Mouse (Mus musculus) macrophage (primary cell): ENCODE data around the gene Adgrf5. TPM values are rescaled to one million over a fixed set of nuclear protein-coding genes. Genes with fewer than 3 reads are reported as not detected.

Experiments
- H3K27ac ChIP-seq: fragments of 350-480 bp; formaldehyde crosslinking; 2 replicates; pipeline ENCODE4 v1.9.0; 2021
- H3K36me3 ChIP-seq: fragments of 350-480 bp; formaldehyde crosslinking; 2 replicates; pipeline ENCODE4 v1.9.0; 2021; ENCODE audit errors: inconsistent target
- H3K4me3 ChIP-seq: fragments of 350-480 bp; formaldehyde crosslinking; 2 replicates; pipeline ENCODE4 v1.9.0; 2021; ENCODE audit errors: inconsistent target
- H3K79me2 ChIP-seq: fragments of 350-480 bp; formaldehyde crosslinking; 2 replicates; pipeline ENCODE4 v1.9.0; 2021; ENCODE audit errors: inconsistent target
- WGBS: methylation state at CpG from one replicate; pipeline ENCODE4 v1.1.7; 2026; ENCODE audit warnings: inconsistent platforms; ENCODE audit not compliant: missing documents; 5-methylcytosine and 5-hydroxymethylcytosine counted together
- polyA plus RNA-seq: library from polyadenylated mRNA; stranded (reverse); fragments of 250-400 nt; gene quantifications from 3 replicates; pipeline ENCODE4 v1.2.4, GENCODE M21; 2018; ENCODE audit warnings: inconsistent platforms

The Adgrf5 gene
- polyA plus RNA-seq, 1 experiment from 2014 or later, result 0.07 TPM

DNA sequence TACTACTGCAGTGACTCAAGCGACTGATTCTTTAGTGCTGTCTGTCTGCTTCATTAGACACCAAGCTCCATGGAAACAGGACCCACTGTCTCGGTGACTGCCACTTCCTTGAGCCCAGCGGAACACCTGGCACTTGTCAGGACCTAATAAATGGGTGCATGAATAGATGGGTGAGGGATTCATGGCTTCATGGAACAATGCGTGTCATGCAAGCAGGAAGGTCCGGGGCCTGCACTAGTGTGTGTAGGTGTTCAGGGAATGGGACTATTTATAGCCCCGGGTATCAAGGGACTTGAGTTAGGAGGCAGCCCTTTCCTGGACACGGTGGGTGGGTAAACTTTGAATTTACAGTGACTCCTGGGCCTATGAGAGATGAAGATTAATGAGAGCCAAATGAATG, 38.4 kb downstream of the Adgrf5 start:
- H3K79me2 ChIP-seq, result no peaks in the 10 kb centered on the region
- WGBS, result 84% methylated on average over 7 of the region's 7 CpGs
- no peak overlapping the region for H3K4me3 ChIP-seq
- H3K27ac ChIP-seq, result no peak overlapping the region
- H3K36me3 ChIP-seq, result no peaks in the 10 kb centered on the region

DNA sequence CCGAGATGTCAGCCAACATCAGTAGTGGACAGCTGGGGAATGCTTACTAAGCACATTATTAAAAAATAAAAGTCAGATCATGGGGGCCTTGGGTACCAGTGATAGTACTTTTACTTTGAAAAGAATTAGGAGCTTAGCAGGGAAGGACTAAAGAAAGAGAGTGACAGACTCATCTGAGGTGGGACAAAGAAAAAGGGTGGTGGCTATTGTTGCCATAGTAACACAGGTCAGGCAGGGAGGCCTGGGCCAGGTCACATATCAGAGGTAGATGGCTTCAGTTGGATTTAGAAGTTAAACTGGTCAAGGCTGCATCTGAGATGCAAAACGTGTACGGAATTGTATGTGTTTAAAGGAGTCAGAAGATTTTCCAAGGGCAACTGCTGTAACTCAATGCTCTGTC, 38.9 kb downstream of the Adgrf5 start:
- Histone ChIP-seq H3K27ac (no peak overlapping the region), H3K79me2 (no peaks in the 10 kb centered on the region), H3K4me3 (no peak overlapping the region), H3K36me3 (no peaks in the 10 kb centered on the region)
- whole genome bisulfite sequencing, result 97% methylated on average over 3 of the region's 3 CpGs

DNA sequence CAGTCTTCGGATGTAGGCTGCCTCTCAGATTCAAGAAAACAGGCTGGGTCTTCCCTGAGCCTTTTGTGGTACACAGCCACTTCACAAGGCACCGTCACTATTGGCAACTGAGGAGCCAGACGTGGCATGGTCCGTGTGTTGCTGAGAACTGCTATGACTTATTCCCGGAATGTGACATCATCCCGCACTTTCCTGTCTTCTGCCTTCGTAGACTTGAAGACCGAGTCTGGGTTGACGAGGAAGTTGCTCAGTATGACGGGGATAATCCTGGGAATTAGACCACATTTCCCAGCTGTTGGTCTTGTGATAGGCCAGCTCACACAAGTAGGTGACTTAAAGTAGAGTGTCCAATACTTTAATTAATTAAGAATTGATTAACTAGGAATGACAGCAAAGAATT, 40.2 kb downstream of the Adgrf5 start:
- Histone ChIP-seq H3K79me2 (no peaks in the 10 kb centered on the region), H3K27ac (no peak overlapping the region), H3K4me3 (no peak overlapping the region), H3K36me3 (no peaks in the 10 kb centered on the region)
- 95% methylated on average over 10 of the region's 10 CpGs for WGBS

DNA sequence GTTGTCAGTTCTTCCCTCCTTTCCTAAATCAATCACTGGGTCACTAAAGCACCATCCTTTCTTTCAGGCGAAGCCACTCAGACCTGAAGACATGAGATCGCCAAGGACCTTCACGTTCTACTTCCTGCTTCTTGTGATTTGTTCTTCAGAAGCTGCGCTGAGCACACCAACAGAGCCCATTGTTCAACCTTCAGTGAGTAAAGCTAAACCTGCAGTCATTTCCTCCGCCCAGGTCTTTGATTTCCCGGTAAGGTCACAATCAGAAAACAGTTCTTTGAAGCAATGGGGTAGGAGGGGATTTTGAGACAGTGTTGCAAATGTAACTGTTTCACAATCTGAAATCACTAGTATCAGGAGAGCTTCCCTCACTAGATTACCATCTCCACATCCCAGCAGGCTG, 43.6 kb downstream of the Adgrf5 start:
- 73% methylated on average over 6 of the region's 6 CpGs for WGBS
- Histone ChIP-seq H3K36me3 (no peaks in the 10 kb centered on the region), H3K4me3 (no peak overlapping the region), H3K79me2 (no peaks in the 10 kb centered on the region), H3K27ac (no peak overlapping the region)

DNA sequence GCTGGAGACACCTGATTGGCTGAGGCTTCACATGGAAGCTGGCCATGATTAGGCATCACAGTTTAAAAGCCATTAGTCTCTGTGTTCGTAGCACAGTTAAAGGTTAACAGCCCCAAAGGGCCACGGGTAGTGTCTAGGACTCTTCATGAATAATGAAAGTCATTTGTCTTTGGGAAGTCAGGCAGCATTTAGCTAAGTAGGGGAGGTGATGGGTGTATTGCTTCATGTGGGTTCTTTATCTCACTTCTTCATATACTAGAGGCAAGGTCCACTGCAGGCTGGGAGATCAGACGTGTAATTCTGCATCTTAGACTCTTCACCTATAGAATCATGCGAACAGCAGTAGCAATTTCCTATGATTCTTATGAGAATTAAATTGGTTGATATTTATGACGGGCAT, 44.2 kb downstream of the Adgrf5 start:
- Histone ChIP-seq H3K27ac (no peak overlapping the region), H3K4me3 (no peak overlapping the region), H3K36me3 (no peaks in the 10 kb centered on the region), H3K79me2 (no peaks in the 10 kb centered on the region)
- 81% methylated on average over 5 of the region's 5 CpGs for WGBS

DNA sequence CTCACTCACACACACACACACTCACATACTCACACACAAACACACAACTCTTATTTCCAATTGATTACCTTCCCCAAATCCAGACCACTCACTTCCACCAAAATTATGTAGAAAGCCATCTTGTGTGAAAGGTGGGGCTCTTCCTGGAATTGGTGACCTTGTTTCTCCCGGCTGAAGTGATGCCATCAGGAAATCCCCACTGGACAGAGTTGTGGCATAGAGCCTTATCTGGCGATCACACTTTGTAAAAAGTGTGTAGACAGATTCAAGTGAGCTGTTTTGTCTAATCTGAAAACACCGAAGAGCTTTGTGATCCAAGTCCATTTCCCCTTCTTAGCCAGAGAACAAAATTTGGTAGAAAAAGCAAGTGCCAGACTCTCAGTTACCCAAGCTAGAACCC, 46.1 kb downstream of the Adgrf5 start:
- WGBS, result 85% methylated on average over 3 of the region's 3 CpGs

DNA sequence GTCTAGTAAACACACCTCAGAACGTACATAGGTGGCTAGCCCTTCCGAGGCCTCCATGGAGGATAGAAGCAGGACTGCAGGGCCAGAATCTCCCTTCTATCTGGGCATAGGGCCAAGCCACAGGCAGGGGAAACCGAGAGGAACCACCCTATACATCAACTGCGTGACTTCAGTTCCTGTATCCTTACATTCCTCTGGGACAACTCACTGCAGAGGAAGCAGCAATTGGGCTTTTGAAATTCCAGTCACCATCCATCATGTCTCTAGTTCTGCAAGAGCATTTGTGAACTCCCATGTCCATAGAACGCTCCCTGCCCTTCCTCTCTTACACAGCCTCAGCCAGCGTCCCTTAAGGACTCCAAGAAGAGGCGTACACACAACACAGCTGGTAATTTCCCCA, 47.3 kb downstream of the Adgrf5 start:
- Histone ChIP-seq H3K36me3 (no peaks in the 10 kb centered on the region), H3K79me2 (no peaks in the 10 kb centered on the region), H3K27ac (no peak overlapping the region), H3K4me3 (no peak overlapping the region)
- WGBS, result 41% methylated on average over 7 of the region's 7 CpGs

More for the DNA sequence above, 46.1 kb downstream of the Adgrf5 start:
- H3K79me2 ChIP-seq, result no peaks in the 10 kb centered on the region
- H3K36me3 ChIP-seq, result no peaks in the 10 kb centered on the region
- no peak overlapping the region for H3K27ac ChIP-seq
- H3K4me3 ChIP-seq, result no peak overlapping the region

DNA sequence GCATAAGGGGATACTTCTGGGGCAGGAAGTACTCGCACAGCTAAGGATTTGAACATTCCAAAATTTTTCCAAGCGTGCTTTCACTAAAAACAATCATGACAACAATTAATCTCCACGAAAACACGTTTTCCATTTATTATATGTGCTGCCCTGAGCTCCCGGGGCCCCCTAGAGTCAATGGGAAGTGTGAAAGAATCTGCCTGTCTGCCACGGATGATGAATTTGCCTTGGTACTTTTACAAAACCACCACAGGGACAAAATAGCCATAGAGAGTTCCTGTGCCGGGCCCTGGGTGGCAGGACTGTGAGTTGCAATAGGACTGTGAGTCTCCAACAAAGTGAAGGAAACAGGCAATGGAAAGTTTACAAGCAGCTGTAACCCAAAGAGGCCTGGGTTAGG, 52.9 kb downstream of the Adgrf5 start:
- no peaks in the 10 kb centered on the region for H3K36me3 ChIP-seq
- WGBS, result 31% methylated on average over 5 of the region's 7 CpGs
- no peak overlapping the region for H3K27ac ChIP-seq
- H3K4me3 ChIP-seq, result no peak overlapping the region
- H3K79me2 ChIP-seq, result no peaks in the 10 kb centered on the region

DNA sequence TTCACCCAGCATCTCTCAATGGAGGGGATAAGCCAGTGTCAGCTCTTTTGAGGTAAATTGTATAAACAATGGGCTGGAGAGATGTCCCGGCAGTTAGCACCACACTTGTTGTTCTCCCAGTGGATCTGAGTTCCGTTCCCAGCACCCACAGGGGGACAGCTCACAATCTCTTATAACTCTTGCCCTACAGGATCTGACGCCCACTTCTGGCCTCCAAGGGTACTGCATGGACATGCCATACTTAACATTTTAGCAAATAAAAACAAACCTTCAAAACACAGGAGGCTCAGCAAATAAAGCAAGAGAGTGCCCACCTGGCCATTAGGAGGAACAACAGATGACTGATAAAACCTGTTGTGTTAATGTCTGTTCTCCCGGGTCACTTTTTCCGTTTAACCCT, 59.0 kb downstream of the Adgrf5 start:
- no peak overlapping the region for H3K4me3 ChIP-seq
- H3K36me3 ChIP-seq, result no peaks in the 10 kb centered on the region
- WGBS, result 87% methylated on average over 5 of the region's 5 CpGs
- H3K79me2 ChIP-seq, result no peaks in the 10 kb centered on the region
- no peak overlapping the region for H3K27ac ChIP-seq

DNA sequence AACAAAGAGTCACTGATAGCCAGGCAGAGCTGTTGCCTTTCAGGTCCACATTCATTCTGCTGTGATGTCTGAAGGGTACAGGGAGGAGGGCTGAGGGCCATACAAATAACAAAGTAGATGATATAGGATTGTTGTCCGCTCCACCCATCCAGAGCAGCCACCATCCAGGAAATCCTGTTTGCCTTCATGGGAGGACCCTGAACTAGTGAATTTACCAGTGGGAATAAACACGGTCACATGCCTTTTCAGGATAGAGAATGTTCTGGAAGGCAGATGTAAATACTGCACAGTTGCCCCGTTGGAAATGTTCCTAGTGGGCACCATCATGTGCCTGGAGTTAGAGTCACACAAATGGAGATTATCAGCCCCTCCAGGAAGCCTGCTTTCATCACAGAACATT, 60.1 kb downstream of the Adgrf5 start:
- Histone ChIP-seq H3K36me3 (no peaks in the 10 kb centered on the region), H3K27ac (no peak overlapping the region), H3K79me2 (no peaks in the 10 kb centered on the region), H3K4me3 (no peak overlapping the region)
- 79% methylated on average over 3 of the region's 3 CpGs for WGBS

DNA sequence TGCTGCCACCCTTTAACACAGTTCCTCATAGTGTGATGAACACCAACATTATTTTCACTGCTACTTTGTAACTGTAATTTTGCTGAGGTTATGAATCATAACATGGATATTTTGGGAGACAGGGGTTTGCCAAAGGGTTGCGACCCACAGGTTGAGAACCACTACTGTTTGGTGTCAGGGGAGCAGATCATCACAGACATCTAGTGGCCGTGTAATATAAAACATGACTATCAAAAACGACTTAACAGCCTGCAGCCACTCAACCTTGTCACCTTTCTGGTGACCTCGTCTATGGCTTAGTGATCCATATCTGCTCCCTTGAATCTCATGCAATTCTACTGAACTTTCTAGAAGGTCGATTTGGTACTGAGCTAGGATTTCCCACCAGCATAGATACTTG, 63.7 kb downstream of the Adgrf5 start:
- no peaks in the 10 kb centered on the region for H3K36me3 ChIP-seq
- 70% methylated on average over 5 of the region's 5 CpGs for WGBS
- H3K4me3 ChIP-seq, result no peak overlapping the region
- H3K79me2 ChIP-seq, result no peaks in the 10 kb centered on the region
- H3K27ac ChIP-seq, result no peak overlapping the region

DNA sequence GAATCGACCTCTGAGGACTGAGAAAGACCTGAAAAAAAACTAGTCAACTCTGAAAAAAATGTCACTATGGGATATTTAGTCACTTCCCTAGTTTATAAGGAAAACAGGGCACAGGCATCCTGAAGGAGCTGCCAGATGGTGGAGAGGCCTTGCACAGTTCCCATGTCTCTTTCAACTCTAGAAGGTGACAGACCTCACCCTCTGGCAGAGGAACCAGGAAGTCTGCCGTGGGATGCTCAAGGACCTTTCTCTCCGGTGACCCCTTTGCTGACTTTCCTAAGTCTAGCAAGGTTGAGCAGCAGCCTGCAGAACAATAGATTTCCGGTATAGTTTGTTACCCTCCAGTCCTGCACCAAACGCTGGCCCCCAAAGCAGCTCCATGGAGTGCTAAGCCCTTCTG, 71.4 kb downstream of the Adgrf5 start:
- H3K27ac ChIP-seq, result no peak overlapping the region
- H3K79me2 ChIP-seq, result no peaks in the 10 kb centered on the region
- no peak overlapping the region for H3K4me3 ChIP-seq
- H3K36me3 ChIP-seq, result no peaks in the 10 kb centered on the region
- WGBS, result 85% methylated on average over 5 of the region's 5 CpGs

DNA sequence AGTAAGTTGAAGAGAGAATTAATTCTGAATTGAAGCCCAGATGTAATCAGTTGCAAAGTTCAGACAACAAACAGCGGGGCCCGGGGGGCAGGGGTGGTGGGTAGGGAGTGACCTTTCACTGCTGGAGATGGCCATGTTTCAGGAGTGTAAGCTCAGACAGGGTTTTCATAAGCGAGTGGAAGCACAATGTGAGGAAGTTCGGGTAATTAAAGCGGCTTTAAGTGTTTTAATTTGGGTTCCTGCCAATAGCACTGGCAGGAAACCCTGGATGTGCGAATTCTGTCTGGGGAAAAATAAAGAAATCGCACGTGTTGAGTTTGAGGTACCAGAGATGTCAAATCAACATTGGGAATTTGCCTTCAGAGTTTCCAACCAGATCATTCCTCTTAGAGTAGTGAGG, 74.2 kb downstream of the Adgrf5 start:
- 49% methylated on average over 8 of the region's 8 CpGs for WGBS
- Histone ChIP-seq H3K79me2 (no peaks in the 10 kb centered on the region), H3K4me3 (no peak overlapping the region), H3K36me3 (no peaks in the 10 kb centered on the region), H3K27ac (no peak overlapping the region)

DNA sequence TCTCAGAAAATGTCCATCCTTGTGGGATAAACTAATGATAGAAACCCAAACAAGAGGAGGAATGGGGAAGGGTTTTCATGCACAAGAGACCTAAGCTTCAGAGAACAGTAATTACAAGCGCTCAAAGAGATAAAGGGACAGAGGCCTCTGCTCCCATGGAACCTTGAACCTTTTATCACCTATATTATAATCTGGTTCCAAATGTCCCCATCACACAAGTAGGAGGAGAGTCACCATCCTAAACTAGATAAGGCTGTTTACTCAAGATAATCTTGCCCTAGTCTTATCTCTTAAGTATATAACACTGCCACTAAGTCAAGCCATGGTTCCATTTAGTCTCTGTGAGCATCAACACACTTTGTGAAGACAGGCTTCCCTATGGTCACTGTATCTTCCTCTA, 91.0 kb downstream of the Adgrf5 start:
- WGBS, result 80% methylated on average over 1 of the region's 1 CpGs
- no peak overlapping the region for H3K4me3 ChIP-seq
- no peaks in the 10 kb centered on the region for H3K36me3 ChIP-seq
- H3K27ac ChIP-seq, result no peak overlapping the region
- H3K79me2 ChIP-seq, result no peaks in the 10 kb centered on the region

DNA sequence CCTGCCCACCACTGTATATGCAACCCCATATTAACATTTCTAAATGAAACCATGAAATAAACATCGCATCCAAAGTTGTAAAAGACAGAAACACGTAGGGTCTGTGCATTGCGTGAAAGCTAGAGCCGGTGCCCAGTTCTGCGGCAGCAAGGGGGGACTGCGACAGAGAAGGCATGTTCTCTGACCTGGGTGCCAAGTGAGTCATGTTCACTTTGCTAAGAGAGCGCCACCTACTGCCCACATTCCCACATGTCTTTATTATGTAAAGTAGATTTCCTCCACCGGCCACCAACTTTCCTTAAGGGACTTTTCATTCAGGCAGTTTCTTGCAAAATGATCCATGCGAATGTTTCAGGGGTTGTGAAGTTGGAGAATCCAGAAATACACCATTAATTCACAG, 98.3 kb downstream of the Adgrf5 start:
- Histone ChIP-seq H3K79me2 (no peaks in the 10 kb centered on the region), H3K4me3 (no peak overlapping the region), H3K27ac (no peak overlapping the region), H3K36me3 (no peaks in the 10 kb centered on the region)
- 4% methylated on average over 9 of the region's 9 CpGs for WGBS

DNA sequence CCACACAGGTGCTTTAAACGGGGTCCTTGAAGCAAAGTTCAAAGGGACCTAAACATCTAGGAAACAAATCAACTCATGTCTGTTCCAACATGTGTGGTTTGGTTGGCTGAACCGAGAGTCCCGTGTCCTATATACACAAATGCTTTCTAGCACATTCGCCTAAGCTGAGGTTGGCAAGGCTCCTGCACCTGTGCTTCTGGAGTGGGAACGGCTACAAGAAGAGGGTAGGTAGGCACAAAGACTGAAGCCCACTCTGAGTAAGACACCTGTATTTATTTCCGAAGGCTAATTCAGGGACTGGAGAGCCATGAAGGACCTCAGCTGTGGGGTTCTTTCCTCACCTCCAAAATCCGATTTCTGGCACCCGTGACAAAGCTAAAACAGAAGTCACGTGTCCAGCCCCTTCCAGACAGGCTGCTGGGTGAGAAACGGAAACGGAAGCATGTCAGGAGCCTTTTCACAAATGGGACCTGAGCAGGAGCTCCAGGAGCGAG, 99.5 kb downstream of the Adgrf5 start:
- WGBS, result 78% methylated on average over 12 of the region's 12 CpGs

More for the DNA sequence above, 99.5 kb downstream of the Adgrf5 start:
- H3K27ac ChIP-seq, result no peak overlapping the region
- H3K79me2 ChIP-seq, result no peaks in the 10 kb centered on the region
- no peak overlapping the region for H3K4me3 ChIP-seq
- no peaks in the 10 kb centered on the region for H3K36me3 ChIP-seq
